Mouse (Mus musculus) liver, adult 2 months (tissue): ENCODE results near the gene Atp8b4.

Experiments
- CTCF ChIP-seq: fragments of 200-500 bp; IDR thresholded peaks from 2 replicates; pipeline ENCODE4 v1.5.1; 2011; ENCODE audit warnings: low read depth, low read length, control low read depth
- POLR2A ChIP-seq: fragments of 200-500 bp; IDR thresholded peaks from 2 replicates; pipeline ENCODE4 v1.6.1; 2011; ENCODE audit warnings: low read length, control low read depth; ENCODE audit not compliant: insufficient read depth; ENCODE audit errors: extremely low read depth

GRCm38 (mm10) chr2:126304621-126305020 is 195.9 kb downstream of the Atp8b4 start:
- TF ChIP-seq CTCF: no peak
- TF ChIP-seq POLR2A: no peak
